Mouse (Mus musculus) layer of hippocampus, postnatal 14 days (tissue): Measurements from ENCODE around the gene Katnb1. TPM values are rescaled to one million over a fixed set of nuclear protein-coding genes. Genes with fewer than 3 reads are reported as not detected.

ENCODE experiments used
- DNase-seq, 2 experiments: peaks; one replicate each; pipeline ENCODE4 v3.0.0; 2021 to 2022; ENCODE audit warnings: low spot score in 2 of 2, mixed read lengths in 1 of 2
- long read RNA-seq, 2 experiments: library from polyadenylated mRNA; stranded (forward); transcript quantifications; one replicate each; pipeline ENCODE4 v2.0.0; 2021
- total RNA-seq, 2 experiments: library from RNA; stranded (reverse); gene quantifications; 2 replicates each; pipeline ENCODE4 v1.2.3; 2021

The Katnb1 gene
- total RNA-seq, result 10 to 100 TPM; 38.7 to 46.0 TPM
- long read RNA-seq, experiment 1, transcript Katnb1-201 (20 exons, 3,777 nt), result major isoform, 48 of 77 reads
- long read RNA-seq, experiment 1, partial matches to known transcripts, result 13 of 77 reads
- long read RNA-seq, experiment 1, other reads (novel, unspliced or antisense), result 16 of 77 reads
- long read RNA-seq, experiment 2, transcript Katnb1-201 (20 exons, 3,777 nt), result major isoform, 59 of 89 reads
- long read RNA-seq, experiment 2, partial matches to known transcripts, result 14 of 89 reads
- long read RNA-seq, experiment 2, other reads (novel, unspliced or antisense), result 16 of 89 reads

DNA sequence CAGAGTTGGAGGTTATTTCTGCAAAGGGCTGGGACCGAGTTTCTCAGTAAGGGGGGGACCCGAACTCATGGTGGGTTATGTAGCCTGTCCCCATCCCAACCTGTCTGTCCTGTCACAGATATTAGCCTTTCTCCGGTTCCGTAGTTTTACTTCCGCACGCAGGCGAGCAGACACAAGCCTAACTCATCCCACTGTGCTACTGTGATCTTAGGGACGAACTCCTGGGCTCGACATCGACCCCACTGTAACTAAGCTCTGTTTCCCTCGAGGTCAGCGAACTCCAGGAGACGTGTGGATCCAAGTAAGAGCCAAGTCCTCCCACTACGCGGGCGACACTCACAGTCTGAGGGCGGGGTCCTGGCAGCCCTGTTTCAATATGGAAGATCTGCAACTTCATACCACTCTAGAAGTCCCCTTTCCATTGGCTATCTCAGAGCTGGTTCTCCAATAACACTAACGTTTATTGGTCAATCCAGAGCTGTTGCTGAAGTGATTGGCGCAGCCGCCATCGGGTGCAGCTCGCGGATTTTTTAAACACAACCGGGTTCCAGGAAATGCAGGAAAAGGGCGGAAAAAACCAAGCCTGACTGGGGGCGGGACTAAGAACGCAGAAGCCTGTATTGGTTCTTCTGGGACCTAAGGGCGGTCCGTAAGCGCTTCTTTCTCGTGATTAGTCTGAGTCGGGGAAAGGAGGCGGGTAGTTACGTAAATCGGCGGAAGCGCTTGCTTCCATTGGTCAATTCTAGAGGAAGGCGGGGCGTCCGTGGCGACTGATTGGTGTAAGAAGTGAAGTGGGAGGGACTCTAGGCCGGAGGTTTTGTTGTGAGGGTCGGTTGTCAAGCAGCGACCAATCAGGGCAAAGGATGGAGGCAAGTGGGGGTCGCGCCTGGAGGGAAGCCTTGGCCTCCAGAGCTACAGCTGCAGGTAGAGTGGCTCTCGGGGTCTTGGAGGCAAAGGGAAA, at the start of gene Katnb1:
Katnb1 (plus strand) TSS at position 806 of the 961 bp plus-strand sequence.
- DNase-seq, result peak; percentile 97 to 100

DNA sequence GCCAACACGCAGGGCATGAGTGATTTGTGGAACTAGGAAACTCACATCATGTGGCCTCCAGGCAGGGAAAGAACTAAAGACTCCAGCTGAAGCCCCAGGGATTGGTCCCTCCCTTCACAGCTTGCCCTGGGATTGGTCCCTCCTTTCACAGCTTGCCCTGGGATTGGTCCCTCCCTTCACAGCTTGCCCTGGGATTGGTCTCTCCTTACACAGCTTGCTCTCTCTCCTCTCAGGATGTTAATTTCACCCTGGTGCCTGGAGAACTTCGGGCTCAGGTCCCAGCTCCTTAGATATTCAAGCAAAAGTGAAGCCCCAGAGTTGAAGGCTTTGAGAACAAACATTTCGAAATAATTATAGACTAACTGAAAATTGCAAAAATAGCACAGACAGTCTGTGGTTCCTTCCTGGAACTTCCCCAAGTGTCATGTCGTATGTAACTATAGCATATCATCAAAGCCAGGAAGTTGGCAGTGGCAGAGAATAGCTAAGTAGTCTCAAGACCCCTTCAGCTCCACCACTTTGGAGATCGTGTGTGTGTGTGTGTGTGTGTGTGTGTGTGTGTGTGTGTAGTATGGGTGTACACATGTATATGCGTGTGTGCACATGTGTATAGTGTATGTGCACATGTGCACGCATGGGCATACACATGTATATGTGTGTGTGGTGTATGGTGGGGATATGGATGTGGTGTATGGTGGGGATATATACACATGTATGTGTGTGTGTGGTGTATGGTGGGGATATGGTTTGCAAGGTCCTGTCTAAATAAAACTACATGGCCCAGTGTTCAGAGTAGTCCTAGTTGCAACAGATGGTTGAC, 43.7 kb upstream of the Katnb1 start:
- DNase-seq, result peak; percentile 26 to 47

DNA sequence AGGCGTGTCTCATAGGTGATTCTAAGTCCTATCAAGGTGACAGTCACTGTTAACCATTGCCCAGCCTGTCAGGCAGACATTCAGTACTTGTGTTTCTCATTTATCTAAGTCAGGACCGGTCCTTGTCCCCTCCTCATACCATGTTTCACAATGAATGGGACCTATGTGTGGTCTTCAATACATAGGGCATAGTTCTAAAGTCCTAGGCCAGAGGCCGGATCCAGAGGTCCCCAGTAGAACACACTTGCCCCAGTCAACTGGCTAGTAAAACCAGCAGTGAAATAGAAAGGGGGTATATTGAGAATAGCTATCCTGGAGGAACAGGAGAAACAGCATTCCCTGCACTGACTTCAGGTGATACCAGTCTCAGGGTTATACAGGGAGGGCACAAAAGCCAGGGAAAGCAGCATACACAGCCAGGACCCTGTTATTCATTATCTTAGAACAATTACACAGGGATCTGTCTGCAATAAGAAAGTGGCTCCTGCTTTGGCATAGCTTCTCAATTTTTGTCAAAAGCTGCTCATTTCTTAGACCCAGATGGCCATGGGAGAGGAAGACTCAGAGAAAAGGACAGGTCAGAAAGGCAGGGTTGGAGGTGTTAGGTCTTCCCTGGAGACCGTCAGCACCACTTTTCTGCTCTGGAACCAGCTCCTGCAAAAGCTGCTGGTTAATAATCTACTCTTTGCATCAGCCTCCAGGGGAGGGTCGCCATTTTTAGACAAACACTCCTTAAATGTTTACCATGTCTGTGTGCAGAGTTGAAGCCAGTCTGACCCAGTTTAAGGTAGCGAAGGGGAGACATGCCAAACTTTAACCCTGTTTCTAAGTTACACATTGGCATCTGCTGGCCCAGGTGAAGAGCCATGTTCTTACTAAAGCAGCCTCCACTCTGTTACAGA, 38.9 kb upstream of the Katnb1 start:
- no peak for DNase-seq

DNA sequence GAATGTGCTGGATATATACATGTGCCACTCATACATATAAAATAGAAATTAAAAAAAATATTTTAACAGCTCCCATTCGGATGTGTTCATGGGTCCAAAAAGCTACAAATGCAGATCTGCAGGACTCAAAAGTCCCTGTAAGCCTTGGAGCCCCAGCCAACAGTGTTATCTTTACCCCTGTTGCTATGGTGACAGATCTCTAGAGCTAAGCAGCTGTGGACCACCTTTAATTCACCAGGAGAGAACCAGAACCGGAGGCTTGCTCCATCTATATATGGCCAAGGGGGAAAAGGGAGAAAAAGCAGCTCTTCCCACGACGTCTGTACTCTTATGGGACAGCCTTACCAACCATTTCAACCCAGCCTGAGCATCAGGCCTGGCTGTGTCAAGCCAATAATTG, 36.2 kb upstream of the Katnb1 start:
- DNase-seq, result no peak

DNA sequence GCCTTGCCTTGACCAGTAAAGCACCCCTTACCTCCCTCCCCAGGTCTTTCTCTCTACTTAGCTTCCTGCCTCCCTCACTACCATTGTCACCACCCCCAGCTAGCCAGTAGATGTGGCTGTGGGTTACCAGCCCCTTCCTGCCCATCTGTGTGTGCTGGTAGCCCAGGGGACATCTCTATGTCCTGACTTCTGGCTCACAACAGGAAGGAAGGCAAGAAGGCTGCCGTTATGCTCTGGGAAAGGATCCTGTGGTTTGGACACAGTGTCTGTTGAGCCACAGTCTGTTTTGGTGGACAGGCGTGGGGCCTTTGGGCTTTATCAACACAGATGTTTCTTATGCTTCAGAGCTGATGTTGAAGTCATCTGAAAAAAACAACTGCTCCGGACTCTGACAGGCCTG, 34.0 kb upstream of the Katnb1 start:
- no peak for DNase-seq

DNA sequence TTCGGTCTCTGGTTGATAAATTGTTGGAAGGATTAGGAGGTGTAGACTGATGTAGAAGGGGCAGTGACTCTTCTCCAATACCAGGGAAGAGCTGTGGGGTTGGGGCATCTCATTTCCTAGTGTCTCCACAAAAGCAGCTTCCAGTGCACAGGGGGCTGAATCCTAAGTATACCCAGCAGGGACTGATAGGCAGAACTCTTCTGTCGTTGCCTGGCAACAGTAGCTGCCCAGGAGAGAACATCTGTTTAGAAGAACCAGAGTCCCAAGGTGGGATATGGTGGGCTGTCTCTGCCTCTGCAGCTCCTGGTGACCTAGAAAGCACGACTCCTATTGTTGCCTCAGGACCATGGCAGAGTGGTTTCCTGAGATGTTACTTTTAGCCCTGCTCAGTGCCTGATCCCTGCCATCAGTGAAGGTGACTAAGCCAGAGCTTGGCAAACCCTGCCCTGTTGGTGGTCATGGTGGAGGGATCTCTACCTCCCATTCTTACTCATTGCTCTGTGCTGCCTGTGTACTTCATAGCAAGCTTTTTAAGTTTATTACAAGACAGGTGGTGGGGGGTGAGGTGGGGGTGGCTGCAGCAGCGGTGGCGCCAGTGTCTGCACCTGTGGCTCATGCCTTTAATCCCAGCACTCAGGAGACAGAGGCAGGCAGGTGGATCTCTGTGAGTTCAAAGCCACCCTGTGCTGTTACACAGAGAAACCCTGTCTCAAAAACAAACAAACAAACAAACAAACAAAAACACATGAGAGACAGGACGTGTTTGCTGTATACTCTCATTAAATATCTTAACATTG, 32.9 kb upstream of the Katnb1 start:
- no peak for DNase-seq

DNA sequence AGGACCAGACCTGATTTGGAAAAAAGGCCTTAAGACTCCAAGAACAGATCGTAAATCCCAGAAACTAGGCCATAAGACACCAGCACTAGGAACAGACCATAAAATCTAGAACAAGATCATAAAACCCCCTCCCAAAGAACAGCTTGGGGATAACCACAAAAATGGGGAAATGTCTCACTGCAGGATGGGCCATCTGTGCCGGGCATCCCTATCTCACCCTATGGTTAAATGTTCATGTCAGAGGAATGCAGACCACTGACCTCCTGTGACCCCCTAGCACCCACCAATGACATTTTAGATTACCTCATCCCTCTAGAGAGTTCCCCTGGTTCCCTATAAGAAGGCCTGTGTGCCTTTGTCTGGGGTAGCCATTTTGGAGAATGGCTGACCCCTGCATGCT, 31.4 kb upstream of the Katnb1 start:
- DNase-seq, result no peak

DNA sequence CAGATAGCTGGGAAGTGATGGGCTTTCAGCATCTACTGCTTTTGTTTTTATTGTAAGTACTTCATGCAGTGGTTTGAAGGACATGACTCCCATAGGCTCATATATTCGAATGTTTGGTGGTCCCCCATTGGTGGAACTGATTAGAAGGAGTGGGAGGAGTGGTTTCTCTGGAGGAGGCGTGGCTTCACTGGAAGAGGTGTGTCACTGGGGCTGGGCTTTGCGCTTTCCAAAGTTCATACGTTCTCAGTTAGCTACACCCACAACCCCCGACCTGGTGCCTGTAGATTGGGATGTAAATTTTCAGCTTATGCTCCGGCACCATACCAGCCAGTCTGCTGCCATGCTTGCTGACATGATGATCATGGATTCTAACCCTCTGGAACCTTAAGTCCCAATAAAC, 26.5 kb upstream of the Katnb1 start:
- no peak for DNase-seq

DNA sequence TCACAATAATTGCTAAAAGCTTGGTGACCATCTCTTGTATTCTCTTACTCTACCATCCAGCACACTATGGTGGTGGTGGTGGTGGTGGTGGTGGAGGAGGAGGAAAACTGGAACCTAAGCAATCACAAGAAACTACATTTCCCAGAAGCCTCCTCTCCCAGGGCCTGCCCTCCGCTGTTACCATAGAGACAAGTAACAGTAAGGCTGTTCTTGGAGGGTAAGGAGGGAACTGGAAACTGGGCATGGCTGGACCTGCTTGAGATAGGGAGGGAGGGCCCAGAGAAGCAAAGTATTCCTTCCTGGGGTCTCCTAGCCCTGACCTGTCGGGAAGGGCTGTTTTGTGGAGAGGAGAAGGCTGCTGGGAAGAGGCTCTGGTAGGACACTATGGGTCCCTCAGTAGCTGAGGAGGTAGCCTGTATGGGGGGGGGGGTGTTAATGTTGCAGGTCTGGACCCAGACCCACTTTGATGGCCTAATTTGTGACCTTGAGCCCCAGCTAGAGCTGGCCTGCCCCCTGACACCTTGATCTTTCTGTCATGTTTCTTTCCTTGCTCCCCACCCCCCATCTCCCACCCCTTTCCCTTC, 26.0 kb upstream of the Katnb1 start, which contains the start of gene Drc7:
Drc7 (plus strand) TSS at position 177 of the 584 bp plus-strand sequence.
- DNase-seq, result peak in 1 of 2 experiments; percentile 29

DNA sequence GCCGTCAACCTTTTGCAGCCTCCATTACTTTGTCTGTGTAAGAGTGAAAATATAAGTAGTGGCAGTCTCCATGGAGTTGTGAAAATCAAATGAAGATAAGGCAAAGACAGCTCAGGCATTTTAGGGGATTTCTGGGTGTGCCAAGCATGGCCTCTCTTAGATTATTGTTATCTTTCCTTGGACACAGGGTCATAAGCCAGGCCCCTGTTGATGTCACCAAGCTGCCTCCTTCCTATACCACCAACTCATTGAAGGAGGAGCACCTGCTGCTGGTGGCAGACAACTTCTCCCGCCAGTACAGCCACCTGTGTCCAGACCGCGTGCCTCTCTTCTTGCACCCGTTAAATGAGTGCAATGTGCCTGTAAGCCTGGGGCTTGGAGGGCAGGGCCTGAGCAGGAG, 24.6 kb upstream of the Katnb1 start:
- no peak for DNase-seq

DNA sequence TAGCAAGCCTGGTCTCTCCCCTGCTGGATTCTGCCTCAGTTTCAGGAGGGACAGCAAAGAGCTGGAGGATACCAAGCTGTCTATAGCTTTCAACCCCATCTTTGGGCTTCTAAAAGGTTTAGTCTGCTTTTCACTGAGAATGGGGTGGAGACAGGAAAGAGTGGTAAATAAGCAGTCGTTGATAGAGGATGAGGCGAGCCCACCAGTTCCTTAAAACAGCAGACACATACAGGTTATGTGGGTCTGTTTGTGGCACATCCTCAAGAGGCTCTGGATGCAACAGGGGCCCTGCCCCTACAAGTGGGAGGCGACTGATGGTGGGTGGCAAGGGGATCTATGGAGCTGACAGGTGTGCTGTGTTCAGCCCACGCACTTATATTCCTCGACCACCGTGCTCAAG, 22.3 kb upstream of the Katnb1 start:
- no peak for DNase-seq

DNA sequence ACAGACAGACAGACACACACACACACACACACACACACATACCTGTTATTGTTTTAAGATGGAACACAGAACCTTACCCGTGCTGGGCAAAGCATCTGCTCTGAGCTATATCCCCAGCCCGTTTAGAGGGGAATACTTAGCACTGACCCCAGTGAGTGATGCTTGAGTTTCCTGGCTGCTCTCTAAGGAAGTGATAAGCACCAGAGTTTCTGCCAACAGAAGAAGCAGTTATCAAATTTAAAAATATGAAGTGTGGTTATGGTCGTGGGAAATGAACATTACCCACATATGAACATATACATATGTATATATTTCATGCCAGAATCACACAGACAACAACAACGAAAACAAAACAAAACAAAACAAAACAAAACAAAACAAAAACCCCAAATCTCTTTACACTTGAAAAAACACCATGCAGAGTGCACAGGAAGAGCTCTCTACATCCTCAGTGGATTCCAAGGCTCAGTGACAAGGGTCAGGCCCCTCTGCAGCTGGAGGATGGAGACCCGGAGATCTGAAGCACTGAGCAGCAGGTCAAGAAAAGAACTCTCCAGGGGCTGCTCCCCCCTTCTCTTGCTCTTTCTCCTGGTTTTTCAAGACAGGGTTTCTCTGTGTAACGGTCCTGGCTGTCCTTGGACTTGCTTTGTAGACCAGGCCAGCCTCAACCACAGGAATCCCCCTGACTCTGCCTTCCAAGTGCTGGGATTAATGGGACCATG, 21.0 kb upstream of the Katnb1 start:
- no peak for DNase-seq

DNA sequence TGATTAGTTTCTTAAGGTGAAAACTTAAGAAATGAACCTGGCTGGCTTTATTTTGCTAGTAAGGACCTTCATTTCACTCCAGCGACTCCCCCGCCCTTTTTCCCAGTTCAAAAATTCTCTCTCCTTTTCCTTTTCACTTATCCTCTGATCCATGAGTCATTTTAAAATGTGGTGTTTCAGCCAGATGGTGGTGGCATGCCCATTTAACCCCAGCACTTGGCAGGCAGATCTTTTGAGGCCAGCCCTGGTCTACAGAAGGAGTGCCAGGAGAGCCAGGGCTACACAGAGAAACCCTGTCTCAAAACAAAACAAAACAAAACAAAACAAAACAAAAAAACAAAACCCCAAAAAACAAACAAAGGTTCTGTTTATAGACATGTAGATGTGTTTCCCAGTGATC, 16.5 kb upstream of the Katnb1 start:
- DNase-seq, result peak in 1 of 2 experiments; percentile 28

DNA sequence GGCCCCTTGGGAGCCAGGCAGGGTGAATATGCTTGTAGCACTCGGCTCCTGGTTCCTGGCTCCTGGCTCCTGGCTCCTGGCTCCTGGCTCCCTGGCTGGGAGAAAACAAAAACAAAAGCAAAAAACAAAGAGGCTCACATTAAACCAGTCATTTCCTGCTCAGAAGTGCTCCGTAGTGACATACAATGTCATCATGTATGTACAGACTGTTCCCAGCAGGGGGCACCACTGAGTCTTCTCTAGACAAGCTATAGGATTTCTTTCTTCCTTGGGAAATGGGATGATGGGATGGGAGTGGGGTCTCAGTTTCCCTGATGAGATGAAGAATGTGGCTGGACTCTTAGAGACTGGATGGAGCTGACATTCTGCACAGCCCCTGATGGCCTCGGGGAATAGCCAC, 13.4 kb upstream of the Katnb1 start:
- peak in 1 of 2 experiments; percentile 23 for DNase-seq

DNA sequence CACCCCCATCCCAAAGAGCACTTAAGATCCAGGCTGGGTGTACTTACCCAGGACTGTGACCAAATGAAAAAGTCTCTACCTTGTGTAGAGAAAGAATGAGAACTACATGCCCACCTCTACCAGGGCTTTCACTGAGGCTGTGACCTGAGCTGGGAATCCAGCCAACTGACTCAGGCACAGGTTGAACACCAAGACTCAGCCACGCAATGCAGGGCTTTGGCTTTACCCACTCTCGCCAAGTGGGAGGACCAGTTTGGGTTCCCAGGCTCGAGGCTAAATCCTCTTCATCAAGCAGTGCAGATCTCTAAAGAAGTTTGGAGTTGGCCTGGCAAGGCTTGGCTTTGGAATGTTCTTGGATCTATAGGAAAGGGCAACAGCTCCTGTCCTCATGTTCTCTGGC, 5.5 kb upstream of the Katnb1 start:
- no peak for DNase-seq

DNA sequence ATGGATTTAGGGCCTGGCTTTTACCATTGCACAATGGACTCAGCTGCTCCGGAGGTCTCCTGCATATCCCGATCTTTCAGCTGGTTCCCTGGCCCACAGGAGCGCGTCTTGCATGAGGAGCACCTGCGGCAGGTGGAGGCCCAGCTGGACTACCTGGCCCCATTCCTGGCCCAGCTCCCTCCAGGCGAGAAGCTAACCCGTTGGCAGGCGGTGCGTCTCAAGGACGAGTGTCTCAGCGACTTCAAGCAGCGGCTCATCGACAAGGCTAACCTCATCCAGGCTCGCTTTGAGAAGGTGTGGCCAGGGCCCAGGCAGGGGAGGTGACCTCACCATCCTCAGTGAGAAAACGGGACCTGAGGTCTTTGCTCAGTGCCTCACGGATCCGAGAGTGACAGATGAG, 4.8 kb upstream of the Katnb1 start:
- DNase-seq, result no peak

DNA sequence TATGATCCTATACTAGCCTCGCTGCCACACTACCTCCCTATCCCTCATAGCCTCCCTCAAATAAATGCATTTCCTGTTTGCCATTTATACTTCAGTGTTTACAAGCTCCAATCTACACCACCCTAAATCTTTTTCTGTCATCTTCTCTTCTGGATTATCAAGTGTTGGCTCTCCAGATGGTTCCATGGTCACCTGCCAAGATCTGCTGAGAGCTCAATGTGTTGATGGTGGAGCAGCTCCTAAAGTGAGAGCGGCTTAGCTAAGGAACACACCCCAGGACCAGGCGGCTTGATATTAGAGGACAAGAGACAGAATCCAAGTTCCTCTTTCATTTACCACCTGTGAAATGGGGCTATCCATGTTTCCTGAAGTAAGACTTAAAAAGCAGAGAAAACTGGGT, 2.9 kb upstream of the Katnb1 start:
- no peak for DNase-seq

DNA sequence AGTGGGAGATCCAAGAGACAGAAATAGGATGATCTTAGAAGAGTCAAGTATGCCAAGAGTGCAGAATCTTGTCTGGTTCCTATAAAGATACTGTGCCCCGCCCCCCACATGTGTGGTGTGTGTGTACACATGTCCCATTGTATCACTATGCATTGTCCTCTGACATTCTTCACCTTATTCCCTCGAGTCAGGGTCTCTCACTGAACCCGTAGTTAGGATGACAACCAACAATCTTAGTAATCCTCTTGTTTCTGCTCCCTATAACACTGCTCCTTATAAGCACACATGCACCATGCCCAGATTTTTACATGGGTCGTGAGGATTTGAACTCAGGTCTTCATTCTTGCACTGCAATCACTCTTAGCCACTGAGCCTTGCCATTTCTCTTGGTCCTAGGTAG, 1.7 kb upstream of the Katnb1 start:
- DNase-seq, result no peak
